Mouse (Mus musculus) C2C12 (cell line): ENCODE results near the gene Vps35l.

Source experiments
- CEBPB ChIP-seq: IDR thresholded peaks from one replicate; pipeline ENCODE4 v1.6.1; 2011; ENCODE audit warnings: low read depth, mild to moderate bottlenecking, control low read depth, moderate library complexity
- CTCF ChIP-seq: IDR thresholded peaks from one replicate; pipeline ENCODE4 v1.5.1; 2011; ENCODE audit not compliant: control insufficient read depth, insufficient read depth, insufficient read length
- FOSL1 ChIP-seq: IDR thresholded peaks from one replicate; pipeline ENCODE4 v1.8.0; 2011; ENCODE audit warnings: mild to moderate bottlenecking, low read length; ENCODE audit not compliant: poor library complexity, insufficient read depth, severe bottlenecking
- MAX ChIP-seq: IDR thresholded peaks from one replicate; pipeline ENCODE4 v1.6.1; 2011; ENCODE audit warnings: mild to moderate bottlenecking, control low read depth

GRCm38 (mm10) chr7:118783305-118784001, 43.4 kb downstream of the Vps35l start:
- TF ChIP-seq FOSL1 (no peak), CTCF (no peak), MAX (no peak), CEBPB (no peak)
